Mouse (Mus musculus) ES-Bruce4 (cell line): ENCODE measurements around the gene Fuk.

ENCODE experiments used
- CTCF ChIP-seq: IDR thresholded peaks from one replicate; pipeline ENCODE4 v1.8.1; 2011; ENCODE audit warnings: low read depth, low read length
- POLR2A ChIP-seq: IDR thresholded peaks from one replicate; pipeline ENCODE4 v1.8.1; 2011; ENCODE audit warnings: low read length; ENCODE audit not compliant: insufficient read depth

DNA sequence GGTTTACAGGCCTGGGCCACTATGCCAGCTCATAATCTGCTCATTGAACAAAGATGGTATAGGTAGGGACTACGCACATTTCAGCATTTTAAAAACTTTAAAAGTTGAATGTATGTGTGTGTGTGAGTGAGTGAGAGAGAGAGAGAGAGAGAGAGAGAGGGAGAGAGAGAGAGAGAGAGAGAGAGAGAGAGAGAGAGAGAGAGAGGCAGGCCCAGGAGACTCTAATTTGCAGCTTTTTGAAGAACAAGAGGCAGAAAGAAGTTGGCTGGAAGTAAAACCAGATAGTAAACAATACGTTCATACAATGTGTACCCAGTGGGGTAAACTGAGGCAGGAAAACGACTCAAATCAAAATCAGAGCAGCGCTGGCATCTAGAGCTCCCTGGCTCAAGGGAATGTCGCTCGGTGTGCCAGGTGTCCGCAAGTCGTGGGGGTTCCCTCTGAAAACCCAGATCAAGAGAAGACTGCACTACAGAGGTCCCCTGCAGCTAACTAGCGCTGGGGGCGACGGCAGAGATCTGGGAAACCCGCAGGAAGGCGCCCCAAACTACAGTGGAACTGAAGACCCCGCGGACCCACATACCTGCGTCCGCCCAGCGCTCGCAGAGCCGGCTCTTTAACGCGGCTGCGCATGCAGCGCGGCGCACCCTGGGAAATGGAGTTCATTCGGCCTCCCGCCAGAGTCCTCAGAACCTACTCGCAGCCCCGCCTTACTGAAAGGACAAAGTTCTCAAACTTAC, at the start of gene Fuk:
- TF ChIP-seq CTCF = no peak
- TF ChIP-seq POLR2A = peak; percentile 33
